Mouse (Mus musculus) G1E (cell line): ENCODE measurements around the gene Bag5.

Experiments used
- CTCF ChIP-seq: IDR thresholded peaks from 2 replicates; pipeline ENCODE4 v1.5.1; 2012; ENCODE audit warnings: low read depth, low read length, inconsistent platforms, mixed read lengths
- GATA1 ChIP-seq: IDR thresholded peaks from 2 replicates; pipeline ENCODE4 v1.6.1; 2012; ENCODE audit warnings: borderline replicate concordance, low read length, inconsistent platforms, mixed read lengths
- TAL1 ChIP-seq: conservative IDR thresholded peaks from 2 replicates; pipeline ENCODE4 v1.6.1; 2012; ENCODE audit warnings: low read depth, low read length, inconsistent platforms, mixed read lengths

GRCm38 (mm10) chr12:111672581-111672980, 40.5 kb downstream of the Bag5 start:
- TF ChIP-seq CTCF (no peak), GATA1 (no peak), TAL1 (no peak)
